Mouse (Mus musculus) embryonic facial prominence, embryonic 12.5 days (tissue): ENCODE measurements around the gene Tmem236. TPM values are rescaled to one million over a fixed set of nuclear protein-coding genes. Genes with fewer than 3 reads are reported as not detected.

Experiments used
- ATAC-seq: fragments of 200-750 bp; cut with Nextera tagmentation; 2 replicates; pipeline ENCODE4 v1.8.0; 2017; ENCODE audit not compliant: insufficient number of reproducible peaks, insufficient read depth, low FRiP score, low TSS enrichment
- H3K27ac ChIP-seq: fragments of 300-500 bp; sonication (generic); 2 replicates; pipeline ENCODE4 v1.5.1; 2016; ENCODE audit warnings: mild to moderate bottlenecking
- H3K27me3 ChIP-seq: fragments of 300-500 bp; sonication (generic); 2 replicates; pipeline ENCODE4 v1.6.1; 2016; ENCODE audit warnings: mild to moderate bottlenecking, moderate library complexity
- H3K36me3 ChIP-seq: fragments of 300-500 bp; sonication (generic); 2 replicates; pipeline ENCODE4 v1.6.1; 2016; ENCODE audit warnings: mild to moderate bottlenecking
- H3K4me1 ChIP-seq: fragments of 300-500 bp; sonication (generic); 2 replicates; pipeline ENCODE4 v1.6.1; 2016
- H3K4me2 ChIP-seq: fragments of 300-500 bp; sonication (generic); replicated peaks from 2 replicates; pipeline ENCODE4 v1.6.1; 2016; ENCODE audit warnings: mild to moderate bottlenecking, moderate library complexity
- H3K4me3 ChIP-seq: fragments of 300-500 bp; sonication (generic); 2 replicates; pipeline ENCODE4 v1.5.1; 2016; ENCODE audit warnings: mild to moderate bottlenecking
- H3K9ac ChIP-seq: fragments of 300-500 bp; sonication (generic); 2 replicates; pipeline ENCODE4 v1.6.1; 2016; ENCODE audit warnings: mild to moderate bottlenecking, moderate library complexity
- H3K9me3 ChIP-seq: fragments of 300-500 bp; sonication (generic); 2 replicates; pipeline ENCODE4 v1.6.1; 2016; ENCODE audit warnings: mild to moderate bottlenecking, moderate library complexity
- WGBS: fragments of 180-500 bp; shearing (Covaris S2); methylation state at CpG from one replicate; pipeline ENCODE4 v1.1.7; 2016; 5-methylcytosine and 5-hydroxymethylcytosine counted together
- polyA plus RNA-seq: library from polyadenylated mRNA; unstranded; fragments of >200 nt; fragmentation: Nextera tagmentation; extraction: Ambion mirVana; gene quantifications from 2 replicates; pipeline ENCODE4 v1.2.1, GENCODE M21; 2016

Tmem236 gene
- polyA plus RNA-seq, 1 experiment from 2014 or later = 0.05 TPM

- Histone ChIP-seq H3K4me3 (no peak overlapping the region), H3K9ac (no peak overlapping the region), H3K27ac (no peak overlapping the region), H3K4me1 (no peaks in the 10 kb centered on the region), H3K9me3 (no peaks in the 10 kb centered on the region), H3K36me3 (no peaks in the 10 kb centered on the region), H3K27me3 (no peaks in the 10 kb centered on the region), H3K4me2 (no peak overlapping the region)
- no peak for ATAC-seq
- 88% methylated on average over 1 of the region's 1 CpGs for WGBS
Observed at GRCm38 (mm10) chr2:14232897-14233296, 58.6 kb downstream of the Tmem236 start.

- ATAC-seq = no peak
- Histone ChIP-seq H3K27me3 (no peaks in the 10 kb centered on the region), H3K9ac (no peak overlapping the region), H3K4me2 (no peak overlapping the region), H3K9me3 (no peaks in the 10 kb centered on the region), H3K4me1 (no peaks in the 10 kb centered on the region), H3K36me3 (no peaks in the 10 kb centered on the region), H3K4me3 (no peak overlapping the region), H3K27ac (no peak overlapping the region)
- 74% methylated on average over 2 of the region's 2 CpGs for WGBS
Observed at GRCm38 (mm10) chr2:14233983-14234382, 59.7 kb downstream of the Tmem236 start.

GRCm38 (mm10) chr2:14235319-14235718, 61.0 kb downstream of the Tmem236 start:
- no peaks in the 10 kb centered on the region for H3K4me1 ChIP-seq
- WGBS = 80% methylated on average over 5 of the region's 5 CpGs
- H3K27me3 ChIP-seq = no peaks in the 10 kb centered on the region
- no peak overlapping the region for H3K9ac ChIP-seq
- no peak overlapping the region for H3K4me2 ChIP-seq
- no peak overlapping the region for H3K27ac ChIP-seq
- H3K36me3 ChIP-seq = no peaks in the 10 kb centered on the region
- no peak for ATAC-seq
- H3K4me3 ChIP-seq = no peak overlapping the region
- H3K9me3 ChIP-seq = no peaks in the 10 kb centered on the region

- Histone ChIP-seq H3K27ac (no peak overlapping the region), H3K4me3 (no peak overlapping the region), H3K36me3 (no peaks in the 10 kb centered on the region), H3K4me2 (no peak overlapping the region), H3K27me3 (no peaks in the 10 kb centered on the region), H3K4me1 (no peaks in the 10 kb centered on the region), H3K9me3 (no peaks in the 10 kb centered on the region), H3K9ac (no peak overlapping the region)
- ATAC-seq = no peak
- 90% methylated on average over 4 of the region's 4 CpGs for WGBS
Observed at GRCm38 (mm10) chr2:14236920-14237319, 62.6 kb downstream of the Tmem236 start.

- Histone ChIP-seq H3K4me3 (no peak overlapping the region), H3K4me1 (no peaks in the 10 kb centered on the region), H3K27ac (no peak overlapping the region), H3K4me2 (no peak overlapping the region), H3K36me3 (no peaks in the 10 kb centered on the region), H3K9me3 (no peaks in the 10 kb centered on the region), H3K27me3 (no peaks in the 10 kb centered on the region), H3K9ac (no peak overlapping the region)
- no peak for ATAC-seq
- 53% methylated on average over 4 of the region's 4 CpGs for WGBS
Observed at GRCm38 (mm10) chr2:14237723-14238122, 63.4 kb downstream of the Tmem236 start.

GRCm38 (mm10) chr2:14239151-14239550, 64.8 kb downstream of the Tmem236 start:
- Histone ChIP-seq H3K27ac (no peak overlapping the region), H3K4me3 (no peak overlapping the region), H3K9me3 (no peaks in the 10 kb centered on the region), H3K36me3 (no peaks in the 10 kb centered on the region), H3K4me2 (no peak overlapping the region), H3K9ac (no peak overlapping the region), H3K27me3 (no peaks in the 10 kb centered on the region), H3K4me1 (no peaks in the 10 kb centered on the region)
- WGBS = 62% methylated on average over 5 of the region's 5 CpGs
- ATAC-seq = no peak

- Histone ChIP-seq H3K9me3 (no peaks in the 10 kb centered on the region), H3K27me3 (no peaks in the 10 kb centered on the region), H3K27ac (no peak overlapping the region), H3K4me1 (no peaks in the 10 kb centered on the region), H3K9ac (no peak overlapping the region), H3K4me2 (no peak overlapping the region), H3K4me3 (no peak overlapping the region), H3K36me3 (no peaks in the 10 kb centered on the region)
- WGBS = 88% methylated on average over 5 of the region's 5 CpGs
- ATAC-seq = no peak
Observed at GRCm38 (mm10) chr2:14244157-14244556, 69.8 kb downstream of the Tmem236 start.

- 83% methylated on average over 2 of the region's 2 CpGs for WGBS
- H3K9ac ChIP-seq = no peak overlapping the region
- H3K27me3 ChIP-seq = no peaks in the 10 kb centered on the region
- ATAC-seq = no peak
- no peak overlapping the region for H3K4me3 ChIP-seq
- H3K36me3 ChIP-seq = no peaks in the 10 kb centered on the region
- H3K4me2 ChIP-seq = no peak overlapping the region
- no peaks in the 10 kb centered on the region for H3K9me3 ChIP-seq
- H3K4me1 ChIP-seq = no peaks in the 10 kb centered on the region
- H3K27ac ChIP-seq = no peak overlapping the region
Observed at GRCm38 (mm10) chr2:14244668-14245067, 70.3 kb downstream of the Tmem236 start.

GRCm38 (mm10) chr2:14249839-14250564, 75.7 kb downstream of the Tmem236 start:
- H3K4me3 ChIP-seq = no peak overlapping the region
- H3K9ac ChIP-seq = no peak overlapping the region
- no peaks in the 10 kb centered on the region for H3K9me3 ChIP-seq
- no peak overlapping the region for H3K4me2 ChIP-seq
- no peaks in the 10 kb centered on the region for H3K4me1 ChIP-seq
- no peak for ATAC-seq
- H3K36me3 ChIP-seq = no peaks in the 10 kb centered on the region
- WGBS = 76% methylated on average over 3 of the region's 3 CpGs
- H3K27ac ChIP-seq = no peak overlapping the region
- H3K27me3 ChIP-seq = no peaks in the 10 kb centered on the region

GRCm38 (mm10) chr2:14251938-14252337, 77.6 kb downstream of the Tmem236 start:
- H3K36me3 ChIP-seq = no peaks in the 10 kb centered on the region
- H3K4me1 ChIP-seq = no peaks in the 10 kb centered on the region
- H3K9me3 ChIP-seq = no peaks in the 10 kb centered on the region
- no peaks in the 10 kb centered on the region for H3K27me3 ChIP-seq
- 75% methylated on average over 3 of the region's 3 CpGs for WGBS
- H3K4me2 ChIP-seq = no peak overlapping the region
- ATAC-seq = no peak
- H3K9ac ChIP-seq = no peak overlapping the region
- no peak overlapping the region for H3K4me3 ChIP-seq
- H3K27ac ChIP-seq = no peak overlapping the region

- H3K4me1 ChIP-seq = no peaks in the 10 kb centered on the region
- H3K27me3 ChIP-seq = no peaks in the 10 kb centered on the region
- no peak overlapping the region for H3K27ac ChIP-seq
- ATAC-seq = no peak
- no peak overlapping the region for H3K4me2 ChIP-seq
- no peak overlapping the region for H3K9ac ChIP-seq
- H3K9me3 ChIP-seq = no peaks in the 10 kb centered on the region
- no peak overlapping the region for H3K4me3 ChIP-seq
- H3K36me3 ChIP-seq = no peaks in the 10 kb centered on the region
Observed at GRCm38 (mm10) chr2:14258345-14258850, 84.1 kb downstream of the Tmem236 start.

- H3K27me3 ChIP-seq = no peaks in the 10 kb centered on the region
- no peak for ATAC-seq
- H3K9me3 ChIP-seq = no peaks in the 10 kb centered on the region
- H3K9ac ChIP-seq = no peak overlapping the region
- H3K4me3 ChIP-seq = no peak overlapping the region
- no peak overlapping the region for H3K27ac ChIP-seq
- no peak overlapping the region for H3K4me2 ChIP-seq
- 84% methylated on average over 1 of the region's 1 CpGs for WGBS
- H3K36me3 ChIP-seq = no peaks in the 10 kb centered on the region
- no peaks in the 10 kb centered on the region for H3K4me1 ChIP-seq
Observed at GRCm38 (mm10) chr2:14262090-14262489, 87.8 kb downstream of the Tmem236 start.
